Mouse (Mus musculus) kidney, postnatal 25 days (tissue): ENCODE data around the gene Rdm1.
A peak's percentile ranks its signal among the peaks of the same experiment; 100 is the strongest.

Experiments
- DNase-seq, 2 experiments: peaks; one replicate each; pipeline ENCODE4 v3.0.0; 2021; ENCODE audit warnings: mixed read lengths in 2 of 2

Gene Rdm1

DNA sequence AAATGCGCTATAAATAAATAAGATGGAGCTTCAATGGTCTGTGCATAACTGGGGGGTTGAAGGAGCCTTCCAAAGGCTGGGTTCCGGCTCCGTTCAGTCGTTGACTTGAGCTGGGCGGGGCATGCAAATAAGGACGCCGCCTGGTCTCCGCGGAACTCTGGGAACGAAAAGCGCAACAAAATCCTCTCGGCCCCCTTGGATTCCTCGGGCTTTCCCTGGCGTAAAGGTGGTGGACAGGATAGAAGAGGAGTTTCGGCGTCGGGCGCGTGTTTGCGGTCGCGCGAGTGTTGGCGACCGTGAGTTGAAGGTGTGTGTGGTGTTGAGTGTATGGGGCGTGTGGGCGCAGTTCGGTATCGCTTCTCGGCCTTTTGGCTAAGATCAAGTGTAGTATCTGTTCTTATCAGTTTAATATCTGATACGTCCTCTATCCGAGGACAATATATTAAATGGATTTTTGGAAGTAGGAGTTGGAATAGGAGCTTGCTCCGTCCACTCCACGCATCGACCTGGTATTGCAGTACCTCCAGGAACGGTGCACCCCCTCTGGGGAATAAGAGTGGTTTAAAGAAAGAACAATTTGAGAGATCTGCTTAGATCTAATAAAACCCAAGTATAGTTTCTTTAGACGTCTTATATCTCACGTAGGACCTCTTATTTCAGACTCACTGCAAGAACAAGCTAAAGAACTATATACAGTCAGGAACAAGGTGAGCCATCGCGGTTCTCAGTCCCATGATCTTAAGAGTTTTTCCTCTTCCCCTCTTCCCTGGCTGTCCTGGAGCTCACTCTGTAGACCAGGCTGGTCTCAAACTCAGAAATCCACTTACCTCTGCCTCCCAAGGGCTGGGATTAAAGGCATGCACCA, 31.1 kb downstream of the Rdm1 start:
- DNase-seq: peak; percentile 87 to 88

DNA sequence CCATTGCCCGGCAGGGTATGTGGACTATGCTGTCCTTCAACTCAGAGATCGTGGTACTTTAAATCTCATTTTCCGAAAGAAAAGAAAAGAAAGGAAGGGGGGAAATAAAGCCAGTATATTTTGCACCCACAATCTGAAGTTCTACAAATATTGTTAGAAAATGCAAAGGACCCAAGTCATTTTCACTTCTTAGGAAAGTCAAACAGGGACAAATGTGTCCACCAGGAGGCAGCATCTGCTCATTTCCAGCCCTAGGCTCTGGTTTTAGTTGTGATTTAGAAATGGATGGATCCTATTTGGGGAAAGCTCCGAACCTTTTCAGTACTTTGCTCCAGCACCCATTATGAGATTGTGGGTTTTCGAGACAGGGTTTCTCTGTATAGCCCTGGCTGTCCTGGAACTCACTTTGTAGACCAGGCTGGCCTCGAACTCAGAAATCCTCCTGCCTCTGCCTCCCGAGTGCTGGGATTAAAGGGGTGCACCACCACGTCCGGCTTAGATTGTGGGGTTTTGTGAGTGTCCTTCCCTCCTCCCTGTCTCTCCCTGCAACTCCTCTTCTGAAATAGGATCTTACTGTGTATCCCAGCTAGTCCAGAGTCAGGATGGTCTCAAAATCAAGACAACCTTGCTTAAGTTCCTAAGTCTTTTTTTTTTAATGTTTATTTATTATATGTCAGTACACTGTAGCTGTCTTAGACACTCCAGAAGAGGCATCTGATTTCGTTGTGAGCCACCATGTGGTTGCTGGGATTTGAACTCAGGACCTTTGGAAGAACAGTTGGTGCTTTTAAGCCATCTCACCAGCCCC, 32.0 kb downstream of the Rdm1 start:
- peak in 1 of 2 experiments; percentile 81 for DNase-seq

DNA sequence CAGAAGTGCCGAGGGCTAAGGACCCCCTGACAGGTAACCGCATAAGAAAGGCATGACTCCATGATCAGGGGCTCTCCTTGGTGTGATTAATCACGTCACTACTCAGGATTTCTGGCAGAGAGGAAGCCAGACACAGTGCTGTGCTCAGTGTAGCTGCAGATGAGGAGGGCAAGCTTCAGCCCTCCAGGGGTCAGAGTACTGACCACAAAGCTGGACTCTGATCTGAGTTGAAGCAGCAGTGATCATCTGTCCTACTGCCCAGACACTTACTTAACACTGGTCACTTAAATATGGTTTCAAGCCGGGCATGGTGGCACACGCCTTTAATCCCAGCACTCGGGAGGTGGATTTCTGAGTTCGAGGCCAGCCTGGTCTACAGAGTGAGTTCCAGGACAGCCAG, 34.2 kb downstream of the Rdm1 start:
- peak in 1 of 2 experiments; percentile 66 for DNase-seq

DNA sequence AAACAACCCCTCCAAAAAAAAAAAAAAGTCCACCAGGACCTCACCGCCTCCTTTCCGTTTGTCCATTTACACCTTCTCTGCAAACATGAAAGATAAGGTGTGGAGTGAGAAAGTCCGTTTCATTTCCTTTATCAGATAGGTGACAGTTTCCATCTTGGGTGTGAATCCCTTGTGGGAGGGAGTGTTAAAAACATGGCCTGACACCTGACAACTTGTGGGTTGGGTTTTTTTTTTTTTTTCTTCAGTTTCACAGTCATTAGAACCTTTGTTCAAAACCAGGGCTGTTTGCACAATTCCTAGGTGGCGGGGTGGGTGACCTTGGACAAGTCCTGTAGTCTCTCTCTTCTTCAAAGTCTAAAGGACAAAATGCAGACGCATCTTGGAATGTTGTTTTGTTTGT, 34.8 kb downstream of the Rdm1 start:
- no peak for DNase-seq

DNA sequence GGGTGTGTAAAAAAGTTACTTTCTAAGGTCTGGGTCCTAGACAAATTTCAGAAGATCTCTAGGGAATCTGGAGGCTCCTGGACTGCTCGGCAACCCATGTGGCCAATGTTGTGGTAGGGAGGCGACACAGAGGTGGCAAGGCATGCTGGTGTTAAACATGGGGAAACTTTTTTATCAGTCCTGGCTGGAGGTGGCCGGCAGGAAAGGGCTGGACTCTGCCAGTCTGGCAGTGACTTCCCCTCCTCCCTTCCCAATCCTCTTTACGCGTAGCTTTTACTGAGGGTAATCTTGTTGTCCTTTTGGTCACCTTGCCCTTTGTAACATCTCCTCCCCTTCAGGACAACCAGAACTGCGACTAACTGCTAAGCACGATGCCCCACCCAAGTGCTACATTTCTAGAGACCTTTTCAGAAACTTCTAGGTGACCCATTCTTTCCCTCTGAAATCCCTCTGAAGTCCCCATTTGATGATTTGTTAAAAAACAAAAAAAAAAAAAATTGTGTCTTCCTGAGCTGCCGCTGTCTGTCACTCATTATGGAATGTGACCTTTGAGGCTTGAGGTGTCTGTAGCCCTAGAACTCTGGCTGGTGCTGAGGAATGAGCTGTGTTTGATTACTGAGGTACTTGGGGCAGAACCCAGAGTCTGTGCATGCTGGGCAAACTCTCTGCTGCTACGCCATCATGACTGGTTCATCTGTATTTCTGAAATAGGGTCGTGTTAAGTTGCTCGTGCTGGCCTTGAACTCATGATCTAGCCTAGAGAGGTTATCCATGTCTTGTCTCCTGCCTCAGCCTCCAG, 36.4 kb downstream of the Rdm1 start:
- DNase-seq: peak in 1 of 2 experiments; percentile 54

DNA sequence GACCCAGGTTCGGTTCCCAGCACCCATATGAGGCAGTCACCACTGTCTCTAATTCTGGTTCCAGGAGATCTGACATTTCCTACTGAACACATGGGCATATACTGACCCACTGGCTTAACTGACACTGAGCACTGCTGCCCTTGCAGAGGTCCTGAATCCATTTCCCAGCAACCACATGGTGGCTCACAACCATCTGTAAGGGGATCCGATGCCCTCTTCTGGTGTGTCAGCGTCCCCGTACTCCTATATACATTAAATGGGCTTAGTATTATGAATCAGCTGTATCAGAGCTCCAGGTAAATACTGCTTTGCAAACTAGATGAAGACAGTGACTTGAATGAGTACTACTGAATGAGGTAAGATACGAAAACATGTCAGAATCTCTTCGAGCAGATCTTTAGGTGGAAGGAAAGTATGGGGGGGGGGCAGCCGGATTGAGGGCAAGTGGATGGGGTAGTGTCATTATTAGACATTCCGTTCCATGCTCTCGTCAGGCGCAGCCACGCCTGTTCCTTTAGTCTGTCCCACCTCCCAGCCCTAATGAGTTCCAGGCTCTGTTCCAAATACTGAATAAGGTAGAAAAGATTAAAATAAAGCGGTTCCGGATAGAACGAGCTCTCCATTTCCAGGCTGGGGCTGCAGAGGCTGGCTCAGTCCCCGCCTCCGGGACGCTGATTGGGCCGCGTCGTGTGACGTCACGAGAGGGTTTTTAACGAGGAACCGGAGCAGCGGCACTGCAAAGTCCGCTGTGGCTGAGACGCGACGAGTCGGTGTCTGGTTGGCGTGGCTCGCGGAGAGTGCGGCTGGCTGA, 38.0 kb downstream of the Rdm1 start, which contains the start of gene Arl4d:
Gene Arl4d, plus strand, starts transcription at position 717 of the 811 bp plus-strand sequence.
- DNase-seq: peak; percentile 98

DNA sequence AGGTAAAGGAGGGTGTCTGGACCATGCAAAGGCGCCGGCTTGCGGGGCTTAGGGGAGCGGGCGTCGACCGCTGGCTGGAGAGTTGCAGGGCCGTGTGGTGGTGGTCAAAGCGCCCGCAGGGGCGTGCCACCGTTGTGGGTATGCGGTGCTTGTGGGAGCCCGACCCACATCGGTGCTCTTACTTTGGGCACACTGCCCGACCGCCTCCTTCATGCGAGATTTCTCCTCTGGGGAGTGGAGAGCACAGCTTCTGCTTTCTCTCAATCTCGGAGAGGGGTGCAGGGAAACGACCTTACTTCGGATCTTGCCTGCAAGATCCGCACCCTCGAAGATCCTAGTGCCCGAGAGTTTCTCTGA, 38.6 kb downstream of the Rdm1 start:
- DNase-seq: no peak

DNA sequence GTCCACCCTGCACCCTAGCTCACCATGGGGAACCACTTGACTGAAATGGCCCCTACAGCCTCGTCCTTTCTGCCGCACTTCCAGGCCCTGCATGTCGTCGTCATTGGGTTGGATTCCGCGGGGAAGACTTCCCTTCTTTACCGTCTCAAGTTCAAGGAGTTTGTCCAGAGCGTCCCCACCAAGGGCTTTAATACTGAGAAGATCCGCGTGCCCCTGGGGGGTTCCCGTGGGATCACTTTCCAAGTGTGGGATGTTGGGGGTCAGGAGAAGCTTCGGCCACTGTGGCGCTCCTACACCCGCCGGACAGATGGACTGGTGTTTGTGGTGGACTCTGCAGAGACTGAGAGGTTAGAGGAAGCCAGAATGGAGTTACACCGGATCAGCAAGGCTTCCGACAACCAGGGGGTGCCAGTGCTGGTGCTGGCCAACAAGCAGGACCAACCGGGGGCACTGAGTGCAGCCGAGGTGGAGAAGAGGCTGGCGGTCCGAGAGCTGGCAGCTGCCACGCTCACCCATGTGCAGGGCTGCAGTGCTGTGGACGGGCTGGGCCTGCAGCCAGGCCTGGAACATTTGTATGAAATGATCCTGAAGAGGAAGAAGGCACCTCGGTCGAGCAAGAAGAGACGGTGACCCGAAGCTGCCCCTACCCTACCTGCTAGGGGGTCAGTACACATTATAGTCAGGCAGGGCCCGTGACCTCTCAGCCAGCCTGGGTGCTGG, 39.8 kb downstream of the Rdm1 start:
- DNase-seq: peak in 1 of 2 experiments; percentile 71

DNA sequence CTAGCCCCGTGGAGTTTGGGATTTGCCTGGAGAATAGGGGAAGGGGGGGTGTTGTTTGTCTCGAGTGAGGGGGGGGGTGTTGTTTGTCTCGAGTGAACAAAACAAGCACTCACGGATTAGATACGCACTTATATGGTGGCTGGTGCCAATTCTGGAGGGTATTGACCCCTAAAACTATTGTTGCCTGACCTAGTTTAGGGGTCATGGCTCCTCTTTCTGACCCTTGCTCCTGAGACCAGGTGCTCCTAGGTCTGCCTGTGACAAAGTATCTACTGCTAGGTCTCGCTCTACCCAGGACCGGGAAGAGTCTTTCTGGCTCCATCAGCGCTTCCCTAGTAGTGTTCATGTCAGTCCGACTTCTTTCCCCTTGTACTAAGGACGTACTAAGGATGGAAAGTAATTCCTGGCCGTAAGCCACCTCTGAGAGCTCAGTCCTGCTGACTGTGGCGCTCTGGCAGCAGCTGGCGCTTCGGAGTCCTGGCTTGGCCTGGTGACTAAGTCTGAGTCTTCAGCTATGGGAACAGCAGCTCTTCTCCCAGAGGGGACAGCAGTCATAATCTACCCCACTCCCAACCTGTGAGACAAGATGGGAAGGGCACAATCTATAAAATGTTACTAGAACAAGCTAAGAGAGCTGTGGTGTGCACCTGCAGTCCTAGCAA, 41.0 kb downstream of the Rdm1 start:
- DNase-seq: peak; percentile 71 to 85

DNA sequence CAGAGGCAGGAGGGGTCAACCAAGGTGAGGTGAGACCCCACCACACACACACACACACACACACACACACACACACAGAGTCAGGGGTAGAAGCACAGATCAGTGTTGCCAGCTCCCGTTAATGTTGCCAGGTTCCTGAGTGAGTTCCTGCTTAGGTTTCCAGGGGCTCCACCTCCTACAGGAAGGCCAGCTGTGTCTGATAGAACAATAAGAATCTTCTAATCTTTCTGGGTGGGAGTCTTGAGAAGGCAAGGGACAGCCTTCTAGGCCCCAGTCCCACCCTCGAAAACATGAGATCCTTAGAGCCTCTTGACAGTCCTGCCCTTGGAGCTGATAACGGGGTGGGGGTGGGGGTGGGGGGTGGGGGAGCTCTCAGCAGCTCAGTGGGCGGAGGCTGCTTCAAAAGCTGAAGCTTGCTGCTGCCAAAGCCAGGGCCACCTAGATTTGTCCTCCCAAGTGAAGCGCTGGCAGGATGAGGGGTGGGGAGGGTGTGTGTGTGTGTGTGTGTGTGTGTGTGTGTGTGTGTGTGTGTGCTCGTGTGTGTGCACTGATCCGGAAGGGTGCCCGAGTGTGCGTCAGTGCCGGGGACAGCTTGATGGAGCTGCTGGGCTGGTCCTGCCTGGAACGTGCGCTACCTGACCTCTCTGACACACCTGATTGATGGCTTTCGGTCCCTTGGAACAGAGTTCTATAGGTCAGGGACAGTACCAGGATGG, 41.7 kb downstream of the Rdm1 start:
- peak; percentile 61 to 90 for DNase-seq

DNA sequence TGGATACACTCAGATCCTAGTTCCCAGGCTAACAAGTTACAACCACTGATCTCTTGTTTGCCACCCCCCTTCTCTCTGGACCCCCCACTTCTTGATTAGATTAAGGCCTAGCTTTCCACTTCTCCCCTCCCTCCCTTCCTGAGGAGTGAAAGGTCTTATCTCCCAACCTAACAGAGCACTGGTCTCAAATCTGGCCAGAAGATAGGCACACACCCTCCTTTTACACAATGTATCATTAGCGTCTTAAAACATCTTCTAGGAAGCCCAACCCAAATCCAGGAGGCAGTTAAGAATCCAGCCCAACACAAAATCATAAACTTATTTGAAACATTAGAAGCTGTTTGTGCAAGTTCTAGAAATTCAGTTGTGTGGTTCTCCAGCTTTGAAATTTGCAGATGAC, 43.3 kb downstream of the Rdm1 start:
- DNase-seq: no peak

DNA sequence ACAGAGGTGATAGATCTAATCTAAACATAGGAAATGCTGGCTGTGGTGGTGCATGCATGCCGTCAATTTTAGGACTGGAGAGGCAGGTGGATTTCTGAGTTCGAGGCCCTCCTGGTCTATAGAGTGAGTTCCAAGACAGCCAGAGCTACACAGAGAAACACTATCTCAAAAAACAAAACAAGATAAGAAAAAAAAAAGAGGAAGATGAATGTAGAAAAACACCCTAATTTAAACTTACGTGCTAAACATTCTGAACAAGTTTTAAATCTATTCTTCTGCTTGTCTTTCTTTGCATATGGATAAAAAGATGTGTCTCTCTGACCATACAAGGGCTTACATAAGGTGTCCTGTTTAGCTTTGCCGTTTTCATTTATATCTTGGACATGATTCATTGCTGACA, 44.3 kb downstream of the Rdm1 start:
- no peak for DNase-seq

DNA sequence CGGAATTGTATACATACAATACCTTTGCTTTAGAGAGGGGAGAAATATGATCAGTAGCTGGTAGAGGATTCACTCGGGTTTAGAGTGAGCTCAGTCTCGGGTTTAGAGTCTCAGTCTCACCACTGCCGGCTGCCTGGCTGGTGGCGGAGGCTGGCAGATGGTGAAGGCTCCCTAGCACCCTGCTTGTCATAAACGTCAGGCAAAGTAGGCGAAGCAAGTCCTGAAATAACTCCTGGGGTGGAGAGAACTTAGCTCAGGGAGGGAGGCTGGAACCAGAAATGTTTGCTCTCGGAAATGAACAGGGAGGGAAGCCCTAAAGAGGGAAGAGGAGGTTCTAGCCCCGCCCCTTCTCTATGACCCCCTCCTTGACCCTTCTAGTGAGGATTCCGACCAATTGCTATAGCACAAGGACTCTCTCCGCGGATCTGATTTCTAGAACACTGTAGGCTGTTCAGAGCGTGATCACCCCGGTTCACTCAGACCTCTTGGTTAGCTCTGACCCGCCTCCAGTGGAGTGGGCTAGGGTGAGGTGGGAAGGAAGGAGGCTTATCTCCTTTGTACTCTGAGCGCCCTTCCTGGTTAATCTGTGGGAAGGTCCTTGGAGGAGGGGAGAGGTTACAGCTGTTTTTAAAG, 46.1 kb downstream of the Rdm1 start:
- peak; percentile 47 to 68 for DNase-seq

DNA sequence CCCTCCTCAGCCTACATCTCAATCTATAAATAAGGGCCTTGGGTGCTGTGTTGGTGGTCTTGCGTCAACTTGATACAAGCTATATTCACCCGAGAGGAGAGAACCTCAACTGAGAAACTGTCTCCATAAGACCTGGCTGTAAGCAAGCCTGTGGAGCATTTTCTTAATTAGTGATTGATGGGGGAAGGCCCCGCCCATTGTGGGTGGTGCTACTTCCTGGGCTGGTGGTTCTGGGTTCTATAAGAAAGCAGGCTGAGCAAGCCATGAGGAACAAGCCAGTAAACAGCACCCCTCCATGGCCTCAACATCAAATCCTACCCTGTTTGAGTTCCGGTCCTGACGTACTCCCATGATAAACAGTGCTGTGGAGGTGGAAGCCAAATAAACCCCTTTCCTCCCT, 47.1 kb downstream of the Rdm1 start:
- DNase-seq: no peak

DNA sequence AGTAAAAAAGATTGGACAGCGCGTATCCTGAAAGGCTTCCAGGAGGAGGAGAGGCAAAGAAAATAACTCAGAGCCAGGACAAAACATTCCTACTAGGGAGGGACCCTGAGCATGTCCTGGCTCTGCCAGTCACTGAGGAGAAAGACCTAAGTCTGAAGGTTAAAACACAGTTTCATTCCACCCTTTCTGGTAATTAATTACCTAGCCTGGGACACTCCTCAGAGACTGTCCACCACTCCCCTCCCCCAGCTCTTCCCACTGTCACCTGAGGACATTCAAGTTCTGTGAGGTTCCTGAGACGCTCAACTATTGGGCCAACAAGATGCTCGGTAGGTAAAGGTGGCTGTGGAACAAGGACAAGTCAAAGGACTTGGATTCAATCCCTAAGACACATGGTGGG, 48.4 kb downstream of the Rdm1 start:
- peak; percentile 67 to 88 for DNase-seq

DNA sequence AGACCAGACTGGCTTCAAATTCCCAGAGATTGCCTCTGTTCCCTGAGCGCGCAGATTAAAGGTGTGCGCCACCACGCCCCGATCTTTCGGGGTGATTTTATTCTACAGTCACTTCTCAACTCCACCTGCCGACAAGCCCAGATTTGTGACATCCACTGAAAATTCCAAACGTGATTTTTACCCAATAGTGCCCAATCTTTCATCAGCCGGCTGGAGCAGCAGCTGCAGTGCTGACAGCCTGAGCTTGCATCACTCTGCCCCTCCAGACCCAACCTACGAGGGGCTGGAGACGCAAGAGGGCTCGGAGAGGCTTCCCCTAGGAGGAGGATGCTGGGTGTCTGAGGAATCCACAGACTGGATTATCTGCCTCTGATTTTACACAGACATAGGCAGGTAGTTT, 50.7 kb downstream of the Rdm1 start:
- no peak for DNase-seq

DNA sequence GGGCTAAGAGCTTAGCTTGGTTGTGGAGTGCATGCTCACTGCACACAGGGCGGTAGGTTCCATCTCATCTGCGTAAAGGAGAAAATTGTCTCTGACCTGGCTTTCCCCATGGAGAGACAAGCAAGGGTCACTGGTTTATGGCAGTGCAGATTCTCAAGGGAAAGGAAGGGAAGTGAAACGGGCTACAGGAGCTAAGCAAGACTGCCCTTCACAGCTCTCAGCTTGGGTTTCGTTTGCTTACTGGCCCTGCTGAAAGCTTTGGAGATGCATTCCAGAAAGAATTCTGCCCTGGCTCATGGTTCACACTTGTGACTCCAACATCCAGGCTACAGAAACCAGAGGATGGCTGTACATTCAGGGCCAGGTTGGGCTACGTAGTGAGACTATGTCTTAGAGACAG, 51.8 kb downstream of the Rdm1 start:
- DNase-seq: no peak

DNA sequence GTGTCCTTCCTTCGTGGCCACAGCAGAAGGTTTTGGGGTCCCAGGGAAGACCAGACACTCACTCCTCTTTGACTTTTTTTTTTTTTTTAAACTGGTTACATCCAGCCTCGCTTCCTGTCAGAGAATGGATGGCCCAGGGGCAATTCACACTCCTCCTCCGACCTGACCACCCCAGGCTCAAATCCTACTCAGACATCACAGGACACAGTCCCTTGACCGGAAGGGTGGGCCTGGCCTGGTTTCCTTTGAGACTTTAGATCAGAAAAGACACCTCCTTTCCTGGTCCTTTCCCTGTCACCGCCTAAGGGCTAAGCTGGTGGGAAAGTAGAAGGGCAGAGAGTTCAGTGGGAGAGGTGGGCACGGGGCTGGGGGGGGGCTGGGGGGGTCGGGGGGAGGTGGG, 52.9 kb downstream of the Rdm1 start:
- DNase-seq: peak; percentile 55 to 83

DNA sequence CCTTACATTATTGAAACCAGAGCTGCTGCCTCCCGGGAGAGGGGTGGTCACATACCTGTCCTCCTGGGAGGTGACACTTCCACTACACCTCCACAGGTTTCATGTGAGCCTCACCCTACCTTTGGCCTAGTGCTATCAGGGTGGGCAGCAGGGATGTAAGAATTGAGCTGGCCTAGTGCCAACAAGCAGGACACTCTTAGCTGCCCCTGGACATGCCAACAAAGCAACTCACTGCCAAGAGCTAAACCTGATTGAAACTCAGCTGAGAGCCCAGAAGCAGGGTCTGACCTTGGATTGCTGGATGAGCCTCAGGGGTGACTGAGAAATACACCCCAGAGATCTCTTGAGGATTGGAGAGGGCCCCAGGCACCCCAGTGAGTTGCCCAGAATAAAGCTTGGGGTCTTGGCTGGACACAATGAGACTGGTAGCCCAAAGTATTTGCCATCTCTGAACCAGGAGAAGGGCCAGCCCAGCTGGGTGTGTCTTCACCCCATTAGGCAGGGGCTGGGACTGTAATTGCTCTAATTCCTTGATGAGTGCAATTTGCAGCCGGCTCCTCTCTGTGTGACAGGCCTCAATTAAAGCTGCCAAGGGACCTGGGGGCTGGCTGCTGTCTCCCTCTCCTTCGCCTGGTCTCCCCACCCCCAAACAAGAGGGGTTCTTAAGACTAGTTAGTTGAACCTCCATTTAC, 53.8 kb downstream of the Rdm1 start:
- no peak for DNase-seq
